Mouse (Mus musculus): Measurements from ENCODE around the gene Tmem88.

- TF ChIP-seq POLR2A (IDR thresholded peaks at IDR 0.05; ENCODE audit: low read depth, low read length): no peak
- no peak for TF ChIP-seq CTCF (conservative IDR thresholded peaks at IDR 0.05; ENCODE audit: insufficient read depth, insufficient read length, low read depth, low read length)
Measured at GRCm38 (mm10) chr11:69367616-69368355, 30.2 kb downstream of the Tmem88 start.

All from kidney, adult 2 months (tissue).